Mouse (Mus musculus): ENCODE results near the gene Psmb6. TPM values are rescaled to one million over a fixed set of nuclear protein-coding genes. Genes with fewer than 3 reads are reported as not detected.

Psmb6 gene
- polyA plus RNA-seq, 1 experiment from 2014 or later = 727 TPM

GRCm38 (mm10) chr11:70544496-70544895, 19.3 kb downstream of the Psmb6 start:
- Histone ChIP-seq H3K27ac (replicated peaks) (no peak overlapping the region), H3K9ac (no peak overlapping the region), H3K4me1 (peaks cover 16% of the 10 kb centered on the region; the same call in 1 of the 2 replicates), H3K4me2 (replicated peaks) (no peak overlapping the region), H3K9me3 (replicated peaks) (no peaks in the 10 kb centered on the region), H3K27me3 (no peaks in the 10 kb centered on the region; the same call in 1 of the 2 replicates), H3K36me3 (no peaks in the 10 kb centered on the region), H3K4me3 (replicated peaks) (no peak overlapping the region)
- ATAC-seq (ENCODE audit: insufficient number of reproducible peaks, low FRiP score, low TSS enrichment, low read depth) = no peak
- 57% methylated on average over 7 of the region's 7 CpGs for WGBS

- H3K27ac ChIP-seq (replicated peaks) = no peak overlapping the region
- 88% methylated on average over 8 of the region's 8 CpGs for WGBS
- ATAC-seq (ENCODE audit: insufficient number of reproducible peaks, low FRiP score, low TSS enrichment, low read depth) = no peak
These were observed 26.4 kb downstream of the Psmb6 start for GRCm38 (mm10) chr11:70551526-70551925.

GRCm38 (mm10) chr11:70553940-70554339, 28.8 kb downstream of the Psmb6 start:
- Histone ChIP-seq H3K4me1 (no peaks in the 10 kb centered on the region), H3K27me3 (no peaks in the 10 kb centered on the region)
- no peak for ATAC-seq (ENCODE audit: insufficient number of reproducible peaks, low FRiP score, low TSS enrichment, low read depth)

More at GRCm38 (mm10) chr11:70551526-70551925, 26.4 kb downstream of the Psmb6 start:
- H3K4me2 ChIP-seq (replicated peaks) = no peak overlapping the region
- no peaks in the 10 kb centered on the region for H3K9me3 ChIP-seq (replicated peaks)
- no peaks in the 10 kb centered on the region; the same call in 1 of the 2 replicates for H3K36me3 ChIP-seq
- no peak overlapping the region for H3K4me3 ChIP-seq (replicated peaks)
- no peak overlapping the region for H3K9ac ChIP-seq
- no peaks in the 10 kb centered on the region for H3K27me3 ChIP-seq
- no peaks in the 10 kb centered on the region for H3K4me1 ChIP-seq

GRCm38 (mm10) chr11:70557545-70557944, 32.4 kb downstream of the Psmb6 start:
- no peak for ATAC-seq (ENCODE audit: insufficient number of reproducible peaks, low FRiP score, low TSS enrichment, low read depth)
- 89% methylated on average over 9 of the region's 9 CpGs for WGBS
- H3K4me1 ChIP-seq = peaks cover 8% of the 10 kb centered on the region

More at GRCm38 (mm10) chr11:70553940-70554339, 28.8 kb downstream of the Psmb6 start:
- WGBS = 25% methylated on average over 7 of the region's 7 CpGs
- no peaks in the 10 kb centered on the region for H3K9me3 ChIP-seq (replicated peaks)
- H3K4me2 ChIP-seq (replicated peaks) = no peak overlapping the region
- H3K4me3 ChIP-seq (replicated peaks) = no peak overlapping the region
- no peak overlapping the region for H3K9ac ChIP-seq
- H3K27ac ChIP-seq (replicated peaks) = no peak overlapping the region
- H3K36me3 ChIP-seq = peaks cover 4% of the 10 kb centered on the region; the same call in 1 of the 2 replicates

GRCm38 (mm10) chr11:70561937-70562286, 36.7 kb downstream of the Psmb6 start:
- peaks cover 35% of the 10 kb centered on the region for H3K4me1 ChIP-seq
- H3K9ac ChIP-seq = 0 out of 2 replicates have a peak overlapping the region, but pooled peaks have one; percentile 74
- peak overlapping the region; percentile 92 for H3K4me2 ChIP-seq (replicated peaks)
- no peak for ATAC-seq (ENCODE audit: insufficient number of reproducible peaks, low FRiP score, low TSS enrichment, low read depth)
- H3K9me3 ChIP-seq (replicated peaks) = no peaks in the 10 kb centered on the region
- no peaks in the 10 kb centered on the region for H3K27me3 ChIP-seq
- 2% methylated on average over 2 of the region's 2 CpGs for WGBS
- peaks cover 2% of the 10 kb centered on the region; the same call in 1 of the 2 replicates for H3K36me3 ChIP-seq
- peak overlapping the region; percentile 94 for H3K4me3 ChIP-seq (replicated peaks)
- H3K27ac ChIP-seq (replicated peaks) = peak overlapping the region; percentile 92

More at GRCm38 (mm10) chr11:70557545-70557944, 32.4 kb downstream of the Psmb6 start:
- H3K4me2 ChIP-seq (replicated peaks) = no peak overlapping the region
- H3K9ac ChIP-seq = no peak overlapping the region
- H3K27ac ChIP-seq (replicated peaks) = no peak overlapping the region
- no peaks in the 10 kb centered on the region for H3K27me3 ChIP-seq
- no peak overlapping the region for H3K4me3 ChIP-seq (replicated peaks)
- no peaks in the 10 kb centered on the region for H3K9me3 ChIP-seq (replicated peaks)
- H3K36me3 ChIP-seq = peaks cover 4% of the 10 kb centered on the region; the same call in 1 of the 2 replicates

- ATAC-seq (ENCODE audit: insufficient number of reproducible peaks, low FRiP score, low TSS enrichment, low read depth) = peak; percentile 91
- Histone ChIP-seq H3K27ac (replicated peaks) (peak within 1 kb of the TSS; percentile 92), H3K9me3 (replicated peaks) (no peaks in the 10 kb centered on the region), H3K4me2 (replicated peaks) (peak within 1 kb of the TSS; percentile 92), H3K4me3 (replicated peaks) (peak within 1 kb of the TSS; percentile 94), H3K27me3 (no peaks in the 10 kb centered on the region), H3K9ac (peak within 1 kb of the TSS; percentile 74), H3K4me1 (peaks cover 35% of the 10 kb centered on the region), H3K36me3 (no peaks in the 10 kb centered on the region)
- under 1% methylated on average over 50 of the region's 57 CpGs for WGBS
These were observed 37.3 kb downstream of the Psmb6 start, which contains the start of gene Mink1 for GRCm38 (mm10) chr11:70562287-70562994. Gene Mink1, plus strand, starts transcription at chr11:70562881.

GRCm38 (mm10) chr11:70562995-70563469, 37.9 kb downstream of the Psmb6 start:
- Histone ChIP-seq H3K4me3 (replicated peaks) (peak overlapping the region; percentile 94), H3K4me1 (peaks cover 35% of the 10 kb centered on the region), H3K27me3 (no peaks in the 10 kb centered on the region), H3K36me3 (no peaks in the 10 kb centered on the region), H3K9ac (peak overlapping the region; percentile 74), H3K27ac (replicated peaks) (peak overlapping the region; percentile 92), H3K9me3 (replicated peaks) (no peaks in the 10 kb centered on the region), H3K4me2 (replicated peaks) (peak overlapping the region; percentile 92)
- WGBS = 0% methylated on average over 30 of the region's 31 CpGs
- peak; percentile 13; the same call in 1 of the 2 replicates for ATAC-seq (ENCODE audit: insufficient number of reproducible peaks, low FRiP score, low TSS enrichment, low read depth)

GRCm38 (mm10) chr11:70563470-70564275, 38.5 kb downstream of the Psmb6 start:
- H3K4me3 ChIP-seq (replicated peaks) = peak overlapping the region; percentile 94
- peak overlapping the region; percentile 92 for H3K4me2 ChIP-seq (replicated peaks)
- no peaks in the 10 kb centered on the region for H3K27me3 ChIP-seq
- peak overlapping the region; percentile 74 for H3K9ac ChIP-seq
- no peaks in the 10 kb centered on the region for H3K36me3 ChIP-seq
- peaks cover 35% of the 10 kb centered on the region for H3K4me1 ChIP-seq
- peak overlapping the region; percentile 92 for H3K27ac ChIP-seq (replicated peaks)
- no peak; the same call in 1 of the 2 replicates for ATAC-seq (ENCODE audit: insufficient number of reproducible peaks, low FRiP score, low TSS enrichment, low read depth)
- H3K9me3 ChIP-seq (replicated peaks) = no peaks in the 10 kb centered on the region
- WGBS = 1% methylated on average over 25 of the region's 25 CpGs

GRCm38 (mm10) chr11:70564276-70564873, 39.2 kb downstream of the Psmb6 start:
- H3K27ac ChIP-seq (replicated peaks) = peak overlapping the region; percentile 92
- ATAC-seq (ENCODE audit: insufficient number of reproducible peaks, low FRiP score, low TSS enrichment, low read depth) = no peak
- no peaks in the 10 kb centered on the region for H3K9me3 ChIP-seq (replicated peaks)
- H3K4me2 ChIP-seq (replicated peaks) = peak overlapping the region; percentile 92
- H3K4me3 ChIP-seq (replicated peaks) = peak overlapping the region; percentile 94
- H3K4me1 ChIP-seq = peaks cover 35% of the 10 kb centered on the region
- 0 out of 2 replicates have a peak overlapping the region, but pooled peaks have one; percentile 74 for H3K9ac ChIP-seq
- WGBS = 41% methylated on average over 4 of the region's 4 CpGs
- H3K36me3 ChIP-seq = no peaks in the 10 kb centered on the region
- H3K27me3 ChIP-seq = no peaks in the 10 kb centered on the region

GRCm38 (mm10) chr11:70566586-70566985, 41.4 kb downstream of the Psmb6 start:
- Histone ChIP-seq H3K4me1 (peaks cover 35% of the 10 kb centered on the region), H3K27me3 (no peaks in the 10 kb centered on the region), H3K9me3 (replicated peaks) (no peaks in the 10 kb centered on the region), H3K27ac (replicated peaks) (no peak overlapping the region; the same call in 1 of the 2 replicates), H3K4me3 (replicated peaks) (no peak overlapping the region), H3K4me2 (replicated peaks) (no peak overlapping the region), H3K9ac (no peak overlapping the region), H3K36me3 (no peaks in the 10 kb centered on the region)
- 65% methylated on average over 7 of the region's 7 CpGs for WGBS
- ATAC-seq (ENCODE audit: insufficient number of reproducible peaks, low FRiP score, low TSS enrichment, low read depth) = no peak

All from embryonic facial prominence, embryonic 15.5 days (tissue).